In genomic region chr10:25183271-25183670, GRCm38 (mm10) we compare ENCODE assay signal across 17 mouse cellular contexts.
"Had no signal": no experiment of that assay in that cellular context is flagged by ENCODE, and none has a peak within 500 bp of the region (broad histone marks: within the 10 kb centered on the region; RNA-seq: fewer than 3 reads in every experiment).

No protein-coding gene starts in this region.

- DNase-seq: kidney, adult 11 months; kidney, adult 8-10 months; kidney, postnatal 10 days; kidney, postnatal 4 days; liver, embryonic 13.5 days; lung, adult 2 months; lung, postnatal 14 days; lung, postnatal 4 days; midbrain, embryonic 14.5 days; right cerebral cortex, postnatal 14 days; right cerebral cortex, postnatal 4 days; spleen, adult 18-20 months; thymus, adult 2 months; thymus, postnatal 25 days had no signal

- H3K9me3 ChIP-seq: kidney, embryonic 15.5 days; liver, embryonic 13.5 days; stomach, embryonic 15.5 days had no signal

- H3K27me3 ChIP-seq: kidney, embryonic 15.5 days; liver, embryonic 13.5 days; stomach, embryonic 15.5 days had no signal

- H3K4me3 ChIP-seq: kidney, embryonic 15.5 days; liver, embryonic 13.5 days; stomach, embryonic 15.5 days had no signal

- H3K4me2 ChIP-seq: kidney, embryonic 15.5 days; liver, embryonic 13.5 days; midbrain, embryonic 11.5 days; stomach, embryonic 15.5 days had no signal

- H3K36me3 ChIP-seq: kidney, embryonic 15.5 days; liver, embryonic 13.5 days; stomach, embryonic 15.5 days had no signal

- H3K4me1 ChIP-seq: kidney, embryonic 15.5 days; stomach, embryonic 15.5 days had no signal

- H3K9ac ChIP-seq: kidney, embryonic 15.5 days; liver, embryonic 13.5 days; stomach, embryonic 15.5 days had no signal

- H3K27ac ChIP-seq: kidney, embryonic 15.5 days; liver, embryonic 13.5 days; stomach, embryonic 15.5 days had no signal
